Mouse (Mus musculus): Measurements from ENCODE around the gene Col17a1. TPM values are rescaled to one million over a fixed set of nuclear protein-coding genes. Genes with fewer than 3 reads are reported as not detected.

Gene Col17a1
- polyA plus RNA-seq, 1 experiment from 2014 or later: 0.17 TPM

- H3K27me3 ChIP-seq (ENCODE audit: control insufficient read depth, insufficient read depth, low read length): no peaks in the 10 kb centered on the region
- H3K4me2 ChIP-seq (replicated peaks): no peak overlapping the region
- H3K36me3 ChIP-seq (replicated peaks; ENCODE audit: control insufficient read depth, insufficient read depth): peaks cover 8% of the 10 kb centered on the region; the same call in 1 of the 2 replicates
- H3K27ac ChIP-seq: no peak overlapping the region
- peaks cover 2% of the 10 kb centered on the region; the same call in 1 of the 2 replicates for H3K4me1 ChIP-seq (replicated peaks; ENCODE audit: control insufficient read depth, insufficient read depth, low read length)
- ATAC-seq (ENCODE audit: low FRiP score) (no peak), DNase-seq (ENCODE audit: low spot score) (no peak)
- H3K4me3 ChIP-seq (replicated peaks; ENCODE audit: low read length): no peak overlapping the region
- no peak overlapping the region for H3K9ac ChIP-seq
- WGBS: 82% methylated on average over 5 of the region's 5 CpGs
- H3K9me3 ChIP-seq (ENCODE audit: control insufficient read depth, low read length): no peaks in the 10 kb centered on the region
These were observed 61.5 kb downstream of the Col17a1 start for GRCm38 (mm10) chr19:47630381-47630780.

- no peak for DNase-seq (ENCODE audit: low spot score)
- no peaks in the 10 kb centered on the region for H3K27me3 ChIP-seq (ENCODE audit: control insufficient read depth, insufficient read depth, low read length)
- H3K9ac ChIP-seq: no peak overlapping the region
- no peak overlapping the region for H3K4me2 ChIP-seq (replicated peaks)
- H3K27ac ChIP-seq: no peak overlapping the region
- H3K4me3 ChIP-seq (replicated peaks; ENCODE audit: low read length): no peak overlapping the region
- H3K4me1 ChIP-seq (replicated peaks; ENCODE audit: control insufficient read depth, insufficient read depth, low read length): peaks cover 8% of the 10 kb centered on the region; the same call in 1 of the 2 replicates
- H3K36me3 ChIP-seq (replicated peaks; ENCODE audit: control insufficient read depth, insufficient read depth): peaks cover 12% of the 10 kb centered on the region; the same call in 1 of the 2 replicates
- WGBS: 81% methylated on average over 5 of the region's 5 CpGs
- no peaks in the 10 kb centered on the region for H3K9me3 ChIP-seq (ENCODE audit: control insufficient read depth, low read length)
- ATAC-seq (ENCODE audit: low FRiP score): no peak
These were observed 62.8 kb downstream of the Col17a1 start for GRCm38 (mm10) chr19:47629068-47629467.

GRCm38 (mm10) chr19:47627450-47627849 is 64.4 kb downstream of the Col17a1 start:
- Histone ChIP-seq H3K4me1 (replicated peaks; ENCODE audit: control insufficient read depth, insufficient read depth, low read length) (peaks cover 8% of the 10 kb centered on the region; the same call in 1 of the 2 replicates), H3K9ac (no peak overlapping the region), H3K36me3 (replicated peaks; ENCODE audit: control insufficient read depth, insufficient read depth) (peaks cover 25% of the 10 kb centered on the region), H3K27me3 (ENCODE audit: control insufficient read depth, insufficient read depth, low read length) (no peaks in the 10 kb centered on the region), H3K4me3 (replicated peaks; ENCODE audit: low read length) (no peak overlapping the region), H3K9me3 (ENCODE audit: control insufficient read depth, low read length) (no peaks in the 10 kb centered on the region), H3K4me2 (replicated peaks) (peak overlapping the region; percentile 33), H3K27ac (no peak overlapping the region)
- ATAC-seq (ENCODE audit: low FRiP score): no peak
- DNase-seq (ENCODE audit: low spot score): peak; percentile 41
- WGBS: 65% methylated on average over 10 of the region's 10 CpGs

- peaks cover 8% of the 10 kb centered on the region; the same call in 1 of the 2 replicates for H3K4me1 ChIP-seq (replicated peaks; ENCODE audit: control insufficient read depth, insufficient read depth, low read length)
- ATAC-seq (ENCODE audit: low FRiP score) (no peak), DNase-seq (ENCODE audit: low spot score) (peak; percentile 32)
- peak overlapping the region; percentile 65 for H3K27ac ChIP-seq
- no peaks in the 10 kb centered on the region for H3K9me3 ChIP-seq (ENCODE audit: control insufficient read depth, low read length)
- H3K9ac ChIP-seq: peak overlapping the region; percentile 31; the same call in 1 of the 2 replicates
- H3K27me3 ChIP-seq (ENCODE audit: control insufficient read depth, insufficient read depth, low read length): no peaks in the 10 kb centered on the region
- H3K4me2 ChIP-seq (replicated peaks): peak overlapping the region; percentile 24; the same call in 1 of the 2 replicates
- H3K4me3 ChIP-seq (replicated peaks; ENCODE audit: low read length): no peak overlapping the region
- WGBS: 21% methylated on average over 10 of the region's 10 CpGs
- H3K36me3 ChIP-seq (replicated peaks; ENCODE audit: control insufficient read depth, insufficient read depth): peaks cover 33% of the 10 kb centered on the region
These were observed 66.8 kb downstream of the Col17a1 start for GRCm38 (mm10) chr19:47624940-47625711.

DNA sequence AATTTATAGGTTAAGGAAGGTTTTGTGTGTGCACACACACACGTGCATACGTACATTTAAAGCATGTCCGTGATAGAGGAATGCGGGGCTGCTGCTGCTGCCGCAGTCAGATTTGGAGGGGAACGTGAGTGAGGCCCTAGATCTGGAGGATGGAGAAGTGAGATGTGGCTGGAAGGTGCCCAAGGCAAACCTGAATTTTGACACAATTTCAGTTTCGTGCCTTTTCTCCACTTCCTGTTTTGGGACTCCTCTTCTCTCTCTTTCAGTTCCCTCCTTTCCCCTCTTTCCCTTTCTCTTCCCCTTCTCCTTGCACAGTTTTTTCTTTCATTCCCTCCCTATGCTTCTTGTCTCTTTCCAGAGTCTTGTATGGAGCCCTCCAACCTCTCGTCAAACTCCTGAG is 70.4 kb downstream of the Col17a1 start:
- ATAC-seq (ENCODE audit: low FRiP score) (no peak), DNase-seq (ENCODE audit: low spot score) (no peak)
- peaks cover 63% of the 10 kb centered on the region for H3K36me3 ChIP-seq (replicated peaks; ENCODE audit: control insufficient read depth, insufficient read depth)

GRCm38 (mm10) chr19:47613442-47613841 is 78.5 kb downstream of the Col17a1 start:
- no peak overlapping the region for H3K4me3 ChIP-seq (replicated peaks; ENCODE audit: low read length)
- peaks cover 28% of the 10 kb centered on the region for H3K36me3 ChIP-seq (replicated peaks; ENCODE audit: control insufficient read depth, insufficient read depth)
- DNase-seq (ENCODE audit: low spot score) (no peak), ATAC-seq (ENCODE audit: low FRiP score) (no peak)
- no peak overlapping the region for H3K9ac ChIP-seq
- no peaks in the 10 kb centered on the region for H3K9me3 ChIP-seq (ENCODE audit: control insufficient read depth, low read length)
- no peaks in the 10 kb centered on the region for H3K27me3 ChIP-seq (ENCODE audit: control insufficient read depth, insufficient read depth, low read length)
- no peaks in the 10 kb centered on the region for H3K4me1 ChIP-seq (replicated peaks; ENCODE audit: control insufficient read depth, insufficient read depth, low read length)
- WGBS: 57% methylated on average over 7 of the region's 7 CpGs
- no peak overlapping the region for H3K4me2 ChIP-seq (replicated peaks)
- H3K27ac ChIP-seq: no peak overlapping the region

More for the DNA sequence above, 70.4 kb downstream of the Col17a1 start:
- H3K9me3 ChIP-seq (ENCODE audit: control insufficient read depth, low read length): no peaks in the 10 kb centered on the region
- H3K4me3 ChIP-seq (replicated peaks; ENCODE audit: low read length): no peak overlapping the region
- no peak overlapping the region for H3K9ac ChIP-seq
- H3K27me3 ChIP-seq (ENCODE audit: control insufficient read depth, insufficient read depth, low read length): no peaks in the 10 kb centered on the region
- H3K4me2 ChIP-seq (replicated peaks): no peak overlapping the region
- H3K4me1 ChIP-seq (replicated peaks; ENCODE audit: control insufficient read depth, insufficient read depth, low read length): peaks cover 8% of the 10 kb centered on the region; the same call in 1 of the 2 replicates
- 84% methylated on average over 8 of the region's 8 CpGs for WGBS
- no peak overlapping the region for H3K27ac ChIP-seq

DNA sequence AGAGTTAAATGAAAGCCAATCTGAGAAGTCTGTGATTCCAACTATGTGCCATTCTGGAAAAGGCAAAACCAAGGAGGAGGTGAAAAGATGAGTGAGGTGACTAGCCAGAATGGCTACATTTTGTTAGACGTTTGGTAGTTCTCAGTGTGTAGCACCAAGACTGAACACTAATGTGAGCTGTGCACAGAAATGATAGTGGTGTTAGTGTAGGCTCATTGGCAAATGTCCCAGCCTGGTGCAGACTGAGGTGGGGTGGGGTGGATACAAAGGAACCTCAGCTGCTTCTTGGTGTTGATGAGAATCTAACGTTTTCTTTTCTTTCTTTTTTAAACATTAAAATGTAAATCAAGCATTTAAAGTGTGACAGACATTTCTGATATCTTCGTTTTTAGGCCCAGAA is 83.4 kb downstream of the Col17a1 start:
- Histone ChIP-seq H3K4me2 (replicated peaks) (no peak overlapping the region), H3K27ac (no peak overlapping the region), H3K4me3 (replicated peaks; ENCODE audit: low read length) (no peak overlapping the region), H3K9ac (no peak overlapping the region), H3K9me3 (ENCODE audit: control insufficient read depth, low read length) (no peaks in the 10 kb centered on the region), H3K4me1 (replicated peaks; ENCODE audit: control insufficient read depth, insufficient read depth, low read length) (no peaks in the 10 kb centered on the region), H3K27me3 (ENCODE audit: control insufficient read depth, insufficient read depth, low read length) (no peaks in the 10 kb centered on the region), H3K36me3 (replicated peaks; ENCODE audit: control insufficient read depth, insufficient read depth) (peaks cover 3% of the 10 kb centered on the region; the same call in 1 of the 2 replicates)
- ATAC-seq (ENCODE audit: low FRiP score) (no peak), DNase-seq (ENCODE audit: low spot score) (no peak)
- 61% methylated on average over 3 of the region's 3 CpGs for WGBS

Other genes with a start within 250 kb of the Col17a1 start
- 2.8 and 3.0 TPM in 2 replicates for gene Sh3pxd2a, start 227.7 kb downstream of the Col17a1 start, polyA plus RNA-seq (2014; fragmentation: Nextera tagmentation; extraction: Ambion mirVana)
- gene Stn1, start 154.6 kb downstream of the Col17a1 start, polyA plus RNA-seq (2014; fragmentation: Nextera tagmentation; extraction: Ambion mirVana): 26.8 and 30.9 TPM in 2 replicates
- gene Slk, start 112.4 kb downstream of the Col17a1 start, polyA plus RNA-seq (2014; fragmentation: Nextera tagmentation; extraction: Ambion mirVana): 9.7 and 10.6 TPM in 2 replicates
- gene Sfr1, start 39.6 kb upstream of the Col17a1 start, polyA plus RNA-seq (2014; fragmentation: Nextera tagmentation; extraction: Ambion mirVana): 167 and 168 TPM in 2 replicates
- gene Gsto1, start 162.9 kb upstream of the Col17a1 start, polyA plus RNA-seq (2014; fragmentation: Nextera tagmentation; extraction: Ambion mirVana): 127 and 135 TPM in 2 replicates
- 1.2 and 1.3 TPM in 2 replicates for gene Gsto2, start 173.4 kb upstream of the Col17a1 start, polyA plus RNA-seq (2014; fragmentation: Nextera tagmentation; extraction: Ambion mirVana)
- 2.3 and 4.2 TPM in 2 replicates for gene Cfap43, start 227.2 kb upstream of the Col17a1 start, polyA plus RNA-seq (2014; fragmentation: Nextera tagmentation; extraction: Ambion mirVana)
- 4.1 and 5.4 TPM in 2 replicates for gene Itprip, start 227.2 kb upstream of the Col17a1 start, polyA plus RNA-seq (2014; fragmentation: Nextera tagmentation; extraction: Ambion mirVana)
- gene Cfap58, start 245.6 kb upstream of the Col17a1 start, polyA plus RNA-seq (2014; fragmentation: Nextera tagmentation; extraction: Ambion mirVana): 0.46 and 1.1 TPM in 2 replicates